Mouse (Mus musculus) liver, postnatal 0 days (tissue): ENCODE measurements at regions not wholly inside any gene's neighbourhood (a gene's known extent, or its start where the extent isn't known, plus 50 kb on each side); places are given as distances from the start of the nearest gene placed in this dataset.

Source experiments
- CTCF ChIP-seq: sonication (generic); IDR thresholded peaks from 2 replicates; pipeline ENCODE4 v1.5.1; 2016; ENCODE audit warnings: antibody characterized with exemption, low read depth
- EP300 ChIP-seq: IDR thresholded peaks from 2 replicates; pipeline ENCODE4 v1.6.1; 2016; ENCODE audit warnings: antibody characterized with exemption, low read depth, mild to moderate bottlenecking

DNA sequence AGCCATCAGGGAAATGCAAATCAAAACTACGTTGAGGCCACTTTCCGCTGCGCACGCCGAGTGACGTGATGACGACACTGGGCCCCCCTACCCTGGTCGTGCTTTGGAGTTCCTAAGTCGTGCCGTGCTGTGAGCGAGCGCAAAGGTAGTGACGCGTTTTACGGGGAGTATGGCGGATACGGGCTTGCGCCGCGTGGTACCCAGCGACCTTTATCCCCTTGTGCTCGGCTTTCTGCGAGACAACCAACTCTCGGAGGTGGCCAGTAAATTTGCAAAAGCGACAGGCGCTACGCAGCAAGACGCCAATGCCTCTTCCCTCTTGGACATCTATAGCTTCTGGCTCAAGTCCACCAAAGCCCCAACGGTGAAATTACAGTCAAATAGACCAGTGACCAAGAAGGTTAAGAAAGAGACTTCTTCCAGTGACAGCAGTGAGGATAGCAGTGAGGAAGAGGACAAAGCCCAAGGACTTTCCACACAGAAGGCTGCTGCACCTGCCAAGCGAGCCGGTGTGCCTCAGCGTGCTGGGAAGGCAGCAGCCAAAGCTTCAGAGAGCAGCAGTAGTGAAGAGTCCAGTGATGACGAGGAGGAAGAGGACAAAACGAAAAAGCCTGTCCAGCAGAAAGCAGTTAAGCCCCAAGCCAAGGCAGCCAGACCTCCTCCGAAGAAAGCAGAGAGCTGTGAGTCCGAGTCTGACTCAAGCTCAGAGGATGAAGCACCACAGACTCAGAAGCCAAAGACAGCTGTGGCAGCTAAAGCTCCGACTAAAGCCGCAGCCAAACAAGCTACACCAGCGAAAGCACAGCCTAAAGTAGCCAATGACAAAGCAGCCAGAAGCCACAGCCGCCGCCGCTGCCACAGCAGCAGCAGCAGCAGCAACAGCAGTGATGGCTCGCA, 123.3 kb upstream of the Agtr2 start:
- TF ChIP-seq EP300 (no peak), CTCF (no peak)
